Mouse (Mus musculus): ENCODE results near the gene Secisbp2l. TPM values are rescaled to one million over a fixed set of nuclear protein-coding genes. Genes with fewer than 3 reads are reported as not detected.

Secisbp2l gene
- polyA plus RNA-seq, 1 experiment, result 36.6 TPM

DNA sequence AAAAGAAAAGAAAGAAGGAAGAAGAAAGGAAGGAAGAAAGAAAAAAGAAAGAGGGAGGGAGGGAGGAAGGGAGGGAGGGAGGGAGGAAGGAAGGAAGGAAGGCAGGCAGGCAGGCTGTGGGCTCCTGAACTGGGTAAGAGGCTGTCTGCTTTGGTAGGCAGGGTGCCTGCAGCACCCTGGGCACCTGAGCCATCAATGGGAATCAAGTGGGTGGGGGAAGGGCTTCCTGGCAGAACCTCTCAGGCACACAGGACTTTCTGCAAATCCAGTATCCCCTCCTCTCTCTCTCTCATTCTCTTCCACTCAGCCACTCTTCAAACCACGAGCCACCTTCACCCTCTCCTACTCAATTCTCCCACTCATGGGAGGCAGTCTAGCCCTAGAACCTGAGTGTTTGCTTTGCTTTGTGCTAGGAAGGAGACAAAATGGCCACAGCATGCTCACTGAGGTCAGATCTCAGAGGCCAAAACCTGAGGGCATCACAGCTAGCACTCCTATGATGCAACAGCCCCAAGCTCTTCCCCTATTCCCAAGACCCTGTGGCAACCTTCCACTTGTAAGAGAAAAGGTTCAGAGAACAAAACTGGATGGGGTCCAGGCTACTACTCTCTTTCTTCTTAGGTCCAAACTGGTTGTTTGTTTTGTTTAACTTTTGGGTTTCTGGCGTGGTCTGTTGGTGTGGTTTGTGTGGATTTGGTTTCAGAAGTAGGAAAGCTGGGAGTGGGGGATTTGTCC is 9.6 kb upstream of the Secisbp2l start:
- no peaks in the 10 kb centered on the region for H3K4me1 ChIP-seq (ENCODE audit: control insufficient read depth, insufficient read depth, insufficient read length, low read length)
- peak overlapping the region; percentile 34 for H3K27ac ChIP-seq (replicated peaks; ENCODE audit: low read depth, low read length)
- H3K4me3 ChIP-seq (ENCODE audit: insufficient read depth, low read depth, low read length), result no peak overlapping the region

DNA sequence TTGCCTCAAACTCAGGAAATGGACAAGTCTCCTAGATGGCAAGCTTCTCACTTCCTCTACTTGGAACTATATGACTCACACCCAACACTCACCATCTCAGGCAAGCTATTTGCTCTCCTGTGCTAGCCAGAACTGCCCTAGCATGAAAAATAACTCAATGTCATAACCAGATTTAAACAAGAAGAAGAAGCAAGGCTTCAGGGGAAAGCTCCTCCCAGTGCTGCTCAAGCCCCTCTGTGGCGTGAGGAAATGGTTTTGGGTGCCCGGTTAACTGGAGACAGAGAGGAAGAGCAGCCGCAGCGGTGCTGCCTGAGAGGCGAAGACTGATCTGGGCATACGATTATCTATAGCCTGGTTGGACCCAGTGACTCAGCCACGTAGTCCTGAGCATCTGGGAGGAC is 8.8 kb upstream of the Secisbp2l start:
- peak overlapping the region; percentile 45 for H3K27ac ChIP-seq (replicated peaks; ENCODE audit: low read depth, low read length)
- H3K4me1 ChIP-seq (ENCODE audit: control insufficient read depth, insufficient read depth, insufficient read length, low read length), result no peaks in the 10 kb centered on the region
- H3K4me3 ChIP-seq (ENCODE audit: insufficient read depth, low read depth, low read length), result no peak overlapping the region

DNA sequence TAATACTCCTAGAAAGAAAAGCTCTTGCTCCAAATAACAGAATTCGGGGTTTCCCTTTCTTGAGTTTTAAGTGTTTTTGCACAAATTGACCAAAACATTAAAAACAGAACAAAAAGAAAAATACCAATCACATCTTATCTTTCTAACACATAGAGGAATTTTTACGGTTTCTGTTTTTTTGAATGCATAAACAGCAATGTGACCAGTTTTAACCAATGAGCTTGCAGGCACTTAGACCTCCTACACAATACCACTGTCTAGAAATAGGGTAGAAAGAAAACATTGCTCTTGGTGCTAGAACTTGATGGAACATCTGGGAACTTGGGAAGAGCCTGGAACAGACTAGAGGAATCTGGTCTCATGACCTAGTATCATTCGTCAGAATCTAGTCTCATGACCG is 7.6 kb upstream of the Secisbp2l start:
- H3K4me1 ChIP-seq (ENCODE audit: control insufficient read depth, insufficient read depth, insufficient read length, low read length), result no peaks in the 10 kb centered on the region
- H3K27ac ChIP-seq (replicated peaks; ENCODE audit: low read depth, low read length), result no peak overlapping the region
- no peak overlapping the region for H3K4me3 ChIP-seq (ENCODE audit: insufficient read depth, low read depth, low read length)

DNA sequence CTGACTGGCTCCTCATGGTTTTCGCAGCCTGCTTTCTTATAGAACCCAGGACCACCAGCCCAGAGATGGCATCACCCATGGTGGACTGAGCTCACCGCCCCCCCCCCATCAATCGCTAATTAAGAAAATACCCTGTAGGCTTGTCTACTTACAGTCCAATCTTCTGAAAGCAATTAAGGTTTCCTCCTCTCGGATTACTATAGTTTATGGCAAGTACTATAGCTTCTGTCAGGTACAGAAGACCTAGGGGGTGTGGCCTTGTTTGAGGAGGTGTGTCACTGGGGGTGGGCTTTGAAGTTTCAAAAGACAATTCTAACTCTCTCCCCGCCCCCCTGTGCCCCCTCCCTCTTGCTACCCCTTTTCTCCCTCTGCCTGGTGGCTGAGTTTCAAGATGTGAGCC is 6.6 kb upstream of the Secisbp2l start:
- Histone ChIP-seq H3K27ac (replicated peaks; ENCODE audit: low read depth, low read length) (no peak overlapping the region), H3K4me1 (ENCODE audit: control insufficient read depth, insufficient read depth, insufficient read length, low read length) (no peaks in the 10 kb centered on the region)

DNA sequence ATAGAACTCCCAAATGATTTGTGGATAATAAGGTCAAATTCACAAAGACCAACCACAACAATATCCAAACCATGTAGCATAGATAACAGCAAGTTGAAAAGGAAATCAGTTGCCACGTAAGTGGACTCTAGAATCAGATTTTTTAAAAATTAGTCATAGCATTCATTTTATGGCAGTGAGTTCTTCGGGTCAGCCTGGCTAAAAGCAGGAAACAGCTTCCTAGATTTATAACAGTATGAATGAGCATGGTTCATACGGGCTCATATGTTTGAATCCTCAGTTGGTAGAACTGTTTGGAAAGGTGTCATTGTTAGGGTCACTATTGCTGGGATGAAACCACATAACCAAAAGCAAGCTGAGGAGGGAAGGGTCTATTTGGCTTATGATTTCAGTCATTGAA is 6.1 kb upstream of the Secisbp2l start:
- Histone ChIP-seq H3K4me1 (ENCODE audit: control insufficient read depth, insufficient read depth, insufficient read length, low read length) (no peaks in the 10 kb centered on the region), H3K4me3 (ENCODE audit: insufficient read depth, low read depth, low read length) (no peak overlapping the region), H3K27ac (replicated peaks; ENCODE audit: low read depth, low read length) (no peak overlapping the region)

More for the DNA sequence above, 6.6 kb upstream of the Secisbp2l start:
- no peak overlapping the region for H3K4me3 ChIP-seq (ENCODE audit: insufficient read depth, low read depth, low read length)

DNA sequence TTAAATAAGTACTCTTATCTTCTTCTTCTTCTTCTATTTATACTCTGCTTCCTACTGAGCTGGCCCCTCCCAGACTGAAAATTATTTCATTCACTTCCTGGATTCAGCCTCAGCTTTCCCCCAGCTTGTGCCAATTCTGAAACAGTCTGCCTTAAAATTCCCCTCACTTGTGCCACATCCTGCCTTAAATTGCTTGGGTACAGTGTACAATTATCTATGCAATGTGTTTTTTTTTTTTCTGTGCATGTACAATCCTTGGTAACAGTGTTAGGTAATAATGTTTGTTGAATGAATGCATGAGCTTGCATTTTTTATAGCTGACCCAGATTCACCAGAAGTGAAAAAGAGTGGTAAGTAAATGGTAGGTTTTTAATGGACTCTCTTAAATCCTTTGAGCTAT is 5.7 kb upstream of the Secisbp2l start:
- Histone ChIP-seq H3K4me1 (ENCODE audit: control insufficient read depth, insufficient read depth, insufficient read length, low read length) (no peaks in the 10 kb centered on the region), H3K4me3 (ENCODE audit: insufficient read depth, low read depth, low read length) (no peak overlapping the region), H3K27ac (replicated peaks; ENCODE audit: low read depth, low read length) (no peak overlapping the region)

DNA sequence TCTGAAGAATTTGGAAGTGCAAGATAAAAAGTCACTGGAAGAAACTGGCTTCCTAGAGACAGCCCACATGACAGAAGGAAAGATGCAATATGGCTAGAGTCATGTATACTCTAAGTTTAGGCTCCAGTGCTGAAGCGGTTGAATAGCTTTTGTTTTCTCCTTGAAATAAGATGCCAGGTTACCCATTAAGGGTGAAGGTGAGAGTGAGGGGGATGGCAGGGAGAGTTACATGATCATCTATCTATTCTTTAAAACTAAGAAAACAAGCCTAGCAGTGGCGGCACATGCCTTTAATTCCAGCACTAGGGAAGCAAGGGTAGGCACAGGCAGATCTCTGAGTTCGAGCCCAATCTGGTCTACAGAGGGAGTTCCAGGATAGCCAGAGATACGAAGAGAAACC is 2.4 kb upstream of the Secisbp2l start:
- Histone ChIP-seq H3K4me3 (ENCODE audit: insufficient read depth, low read depth, low read length) (no peak overlapping the region), H3K4me1 (ENCODE audit: control insufficient read depth, insufficient read depth, insufficient read length, low read length) (peaks cover 4% of the 10 kb centered on the region), H3K27ac (replicated peaks; ENCODE audit: low read depth, low read length) (no peak overlapping the region)

DNA sequence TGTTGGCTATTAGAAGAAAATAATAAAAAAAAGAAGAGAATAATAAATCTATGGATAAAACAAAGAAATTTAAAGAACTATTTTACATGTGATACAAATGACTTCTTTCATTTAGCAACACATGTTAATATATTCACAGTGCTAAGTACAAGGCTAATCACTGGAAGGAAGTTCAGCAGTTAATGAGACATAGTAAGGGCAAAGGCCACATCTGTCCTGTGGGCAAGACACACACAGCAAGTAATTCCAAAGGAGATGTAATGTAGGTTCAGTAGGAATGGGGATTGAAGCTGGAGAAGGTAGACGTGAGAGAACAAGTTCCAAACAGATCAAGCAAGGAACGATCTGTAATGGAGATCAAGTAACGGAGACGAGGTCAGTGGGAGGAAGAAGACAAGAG is 1.7 kb upstream of the Secisbp2l start:
- Histone ChIP-seq H3K4me1 (ENCODE audit: control insufficient read depth, insufficient read depth, insufficient read length, low read length) (peaks cover 6% of the 10 kb centered on the region), H3K4me3 (ENCODE audit: insufficient read depth, low read depth, low read length) (no peak overlapping the region), H3K27ac (replicated peaks; ENCODE audit: low read depth, low read length) (no peak overlapping the region)

DNA sequence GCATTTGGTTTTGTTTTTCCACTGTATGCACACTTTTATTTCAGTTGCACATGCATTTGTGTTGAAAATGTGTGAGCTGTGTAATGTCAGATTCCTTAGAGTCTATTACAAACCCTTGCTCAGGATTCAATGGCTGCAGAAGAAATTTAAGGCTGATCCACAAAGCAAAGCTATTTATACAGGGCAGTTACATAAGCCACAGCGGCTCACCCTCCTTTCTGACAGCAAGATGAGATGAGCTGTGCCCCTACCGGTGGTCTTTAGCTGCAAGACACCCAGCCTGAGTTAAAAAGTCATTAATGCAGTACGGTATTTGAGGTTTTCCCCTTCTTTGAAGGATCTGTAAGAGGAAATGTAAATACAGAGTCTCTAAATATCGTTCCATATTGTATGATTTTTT is 1.2 kb upstream of the Secisbp2l start:
- Histone ChIP-seq H3K4me1 (ENCODE audit: control insufficient read depth, insufficient read depth, insufficient read length, low read length) (peaks cover 6% of the 10 kb centered on the region), H3K4me3 (ENCODE audit: insufficient read depth, low read depth, low read length) (no peak overlapping the region), H3K27ac (replicated peaks; ENCODE audit: low read depth, low read length) (no peak overlapping the region)

DNA sequence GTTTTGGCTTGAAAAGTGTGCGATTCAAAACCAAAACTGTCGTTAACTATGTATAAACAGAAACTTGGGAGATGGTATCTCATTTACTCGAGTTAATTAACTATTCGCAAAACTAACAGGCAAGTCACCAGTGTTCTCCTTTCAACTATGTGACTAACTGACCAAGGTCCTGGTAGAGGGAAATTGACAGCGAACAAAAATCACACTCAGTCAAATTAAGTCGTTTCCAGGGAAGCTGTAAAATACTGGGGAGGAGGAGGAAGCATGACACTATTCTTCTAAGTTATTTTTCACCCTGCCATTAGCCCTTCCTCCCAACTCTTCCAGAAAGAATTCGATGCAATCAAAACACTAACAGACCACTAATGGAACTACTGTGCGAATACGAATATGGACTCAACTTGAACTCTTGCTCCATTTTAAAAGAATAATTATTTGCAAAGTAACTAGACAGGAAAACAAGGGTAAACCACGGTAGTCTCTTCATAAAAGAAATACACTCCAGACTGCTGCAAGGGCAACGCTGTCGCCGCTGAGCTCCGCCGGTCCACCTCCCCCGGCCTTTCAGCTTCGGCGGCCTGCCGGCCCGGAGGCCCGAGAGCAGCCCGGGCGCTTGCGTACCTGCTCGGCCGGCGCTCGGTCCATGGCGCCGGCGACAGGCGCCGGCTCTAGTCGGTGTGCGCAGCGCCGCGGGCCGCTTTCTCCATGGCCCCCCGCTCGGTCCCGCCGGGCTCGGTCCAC is 522 bp downstream of the Secisbp2l start:
- peaks cover 6% of the 10 kb centered on the region for H3K4me1 ChIP-seq (ENCODE audit: control insufficient read depth, insufficient read depth, insufficient read length, low read length)
- H3K27ac ChIP-seq (replicated peaks; ENCODE audit: low read depth, low read length), result peak overlapping the region; percentile 60
- peak overlapping the region; percentile 70 for H3K4me3 ChIP-seq (ENCODE audit: insufficient read depth, low read depth, low read length)

DNA sequence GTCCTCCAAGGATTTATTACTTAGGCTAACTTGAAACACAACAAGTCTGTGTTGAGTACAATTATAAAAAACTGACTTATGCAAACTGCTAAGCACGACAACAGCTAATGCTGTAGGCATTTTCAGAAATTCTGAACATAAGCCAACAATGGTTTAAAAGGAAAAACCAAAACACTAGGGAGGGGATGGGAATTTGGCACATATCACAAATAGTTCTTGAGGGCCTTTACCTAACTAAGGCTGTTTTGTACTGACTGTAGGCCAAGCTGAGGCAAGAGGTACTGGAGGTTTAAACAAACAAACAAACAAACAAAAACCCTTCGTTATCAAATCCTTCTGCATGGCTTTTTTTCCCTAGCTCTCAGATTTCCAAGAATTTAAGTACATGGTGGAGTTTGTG is 1.7 kb downstream of the Secisbp2l start:
- no peak overlapping the region for H3K27ac ChIP-seq (replicated peaks; ENCODE audit: low read depth, low read length)

DNA sequence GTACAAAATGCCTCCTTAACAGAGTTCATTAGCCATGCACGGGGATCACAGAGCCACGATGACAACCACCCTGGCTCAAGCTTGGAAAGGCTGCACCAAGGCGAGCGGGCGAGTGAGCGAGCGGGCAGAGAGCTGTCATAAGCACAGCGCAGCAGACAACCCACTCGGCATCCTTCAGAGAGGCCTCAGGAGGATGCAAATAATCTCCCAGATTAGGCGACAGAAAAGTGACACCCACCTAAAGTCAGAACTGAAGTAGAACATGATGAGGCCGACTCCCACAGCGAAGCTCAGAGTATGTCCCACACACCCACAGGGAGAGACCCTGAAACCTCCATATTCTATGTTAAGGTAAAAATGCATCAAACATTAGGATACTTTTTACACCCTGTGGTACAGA is 4.3 kb downstream of the Secisbp2l start:
- peaks cover 6% of the 10 kb centered on the region for H3K4me1 ChIP-seq (ENCODE audit: control insufficient read depth, insufficient read depth, insufficient read length, low read length)
- H3K27ac ChIP-seq (replicated peaks; ENCODE audit: low read depth, low read length), result no peak overlapping the region
- no peak overlapping the region for H3K4me3 ChIP-seq (ENCODE audit: insufficient read depth, low read depth, low read length)

More for the DNA sequence above, 1.7 kb downstream of the Secisbp2l start:
- peaks cover 6% of the 10 kb centered on the region for H3K4me1 ChIP-seq (ENCODE audit: control insufficient read depth, insufficient read depth, insufficient read length, low read length)
- 0 out of 2 replicates have a peak overlapping the region, but pooled peaks have one; percentile 35 for H3K4me3 ChIP-seq (ENCODE audit: insufficient read depth, low read depth, low read length)

DNA sequence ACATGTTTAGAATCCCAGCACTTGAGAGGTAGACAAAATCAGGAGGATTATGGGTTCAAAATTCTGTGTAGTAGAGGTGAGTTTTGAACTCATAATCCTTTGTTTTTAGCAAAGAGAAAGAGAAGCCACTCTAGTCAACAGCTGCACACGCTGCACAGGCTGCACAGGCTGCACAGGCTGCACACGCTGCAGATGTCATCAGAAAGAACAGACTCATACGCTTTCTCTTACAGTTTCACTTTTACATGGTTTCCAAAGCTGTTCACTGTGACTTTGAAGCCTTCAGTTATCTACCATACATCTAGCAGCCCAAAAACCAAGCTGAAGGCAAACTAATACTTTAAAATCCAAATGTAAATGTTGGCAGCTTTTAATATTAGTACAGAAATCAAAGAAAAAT is 5.7 kb downstream of the Secisbp2l start:
- no peak overlapping the region for H3K4me3 ChIP-seq (ENCODE audit: insufficient read depth, low read depth, low read length)
- H3K4me1 ChIP-seq (ENCODE audit: control insufficient read depth, insufficient read depth, insufficient read length, low read length), result peaks cover 6% of the 10 kb centered on the region
- H3K27ac ChIP-seq (replicated peaks; ENCODE audit: low read depth, low read length), result no peak overlapping the region

DNA sequence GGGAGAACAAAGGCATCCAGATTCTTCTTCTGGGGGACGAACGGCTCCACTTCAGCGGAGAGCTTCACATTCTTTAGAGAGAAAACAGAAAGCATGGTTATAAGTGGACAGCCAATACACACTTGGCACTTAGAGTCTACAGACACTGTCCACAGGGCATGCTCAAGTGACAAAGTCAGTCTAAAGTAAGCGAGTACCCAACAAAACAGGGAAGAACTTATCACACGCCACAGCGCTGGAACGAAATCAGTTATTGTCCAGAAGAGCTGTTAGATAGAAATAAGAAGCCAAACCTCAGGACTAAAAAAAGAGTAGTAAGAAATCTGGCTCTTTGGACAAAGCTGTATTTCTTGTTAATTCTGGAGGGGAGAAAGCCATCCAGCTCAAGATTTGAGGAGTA is 7.0 kb downstream of the Secisbp2l start:
- no peak overlapping the region for H3K27ac ChIP-seq (replicated peaks; ENCODE audit: low read depth, low read length)
- peaks cover 6% of the 10 kb centered on the region for H3K4me1 ChIP-seq (ENCODE audit: control insufficient read depth, insufficient read depth, insufficient read length, low read length)

DNA sequence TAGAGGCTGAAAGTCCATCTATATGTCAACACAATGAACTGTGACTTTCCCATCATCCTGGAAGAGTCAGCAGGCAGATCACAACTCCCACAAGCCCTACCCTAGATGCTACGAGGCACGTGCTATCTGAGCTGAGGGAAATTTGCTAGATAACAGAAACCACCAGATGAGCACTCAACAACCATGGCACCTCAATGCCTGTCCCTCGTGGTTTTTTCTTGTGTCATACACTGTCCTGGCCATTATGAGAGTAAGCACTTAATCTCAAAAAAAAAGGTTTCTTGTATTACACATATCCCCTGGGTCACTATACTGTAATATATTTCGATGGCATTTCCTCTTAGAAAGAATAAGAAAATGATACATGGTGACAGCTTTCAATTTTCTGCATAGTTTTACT is 7.8 kb downstream of the Secisbp2l start:
- peaks cover 2% of the 10 kb centered on the region; the same call in 1 of the 2 replicates for H3K4me1 ChIP-seq (ENCODE audit: control insufficient read depth, insufficient read depth, insufficient read length, low read length)
- H3K27ac ChIP-seq (replicated peaks; ENCODE audit: low read depth, low read length), result no peak overlapping the region

More for the DNA sequence above, 7.0 kb downstream of the Secisbp2l start:
- H3K4me3 ChIP-seq (ENCODE audit: insufficient read depth, low read depth, low read length), result no peak overlapping the region

DNA sequence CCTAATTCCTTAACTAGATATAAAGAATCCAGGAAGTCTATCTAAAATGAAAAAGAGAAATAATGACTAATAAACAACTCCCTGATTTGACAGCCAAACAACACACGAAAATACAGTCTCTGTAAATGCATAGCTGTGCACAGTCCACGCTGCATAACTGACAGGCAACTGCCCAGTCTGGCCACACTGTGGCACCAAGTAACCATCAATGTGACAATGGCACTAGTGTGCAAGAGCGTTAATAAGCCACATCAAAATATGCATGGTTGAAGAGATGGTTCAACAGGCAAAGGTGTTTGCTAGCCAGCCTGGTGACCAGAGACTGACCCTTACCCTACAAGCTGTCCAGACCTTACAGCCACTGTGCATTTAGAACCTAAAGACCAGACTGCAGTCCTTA is 17.6 kb downstream of the Secisbp2l start:
- Histone ChIP-seq H3K27ac (replicated peaks; ENCODE audit: low read depth, low read length) (no peak overlapping the region), H3K4me3 (ENCODE audit: insufficient read depth, low read depth, low read length) (no peak overlapping the region)

More for the DNA sequence above, 7.8 kb downstream of the Secisbp2l start:
- H3K4me3 ChIP-seq (ENCODE audit: insufficient read depth, low read depth, low read length), result no peak overlapping the region

More for the DNA sequence above, 17.6 kb downstream of the Secisbp2l start:
- no peaks in the 10 kb centered on the region for H3K4me1 ChIP-seq (ENCODE audit: control insufficient read depth, insufficient read depth, insufficient read length, low read length)
